Mouse (Mus musculus) stomach, embryonic 14.5 days (tissue): ENCODE measurements around the gene Atxn7l1. TPM values are rescaled to one million over a fixed set of nuclear protein-coding genes. Genes with fewer than 3 reads are reported as not detected.

Source experiments
- ATAC-seq: fragments of 200-750 bp; cut with Nextera tagmentation; 2 replicates; pipeline ENCODE4 v1.8.0; 2017; ENCODE audit warnings: low read depth, moderate TSS enrichment; ENCODE audit not compliant: insufficient number of reproducible peaks, insufficient read depth, low FRiP score
- H3K27ac ChIP-seq: fragments of 300-500 bp; sonication (generic); 2 replicates; pipeline ENCODE4 v1.5.1; 2014; ENCODE audit warnings: mild to moderate bottlenecking, low read length, moderate library complexity, mixed read lengths
- H3K27me3 ChIP-seq: fragments of 300-500 bp; sonication (generic); 2 replicates; pipeline ENCODE4 v1.6.1; 2014; ENCODE audit warnings: low read length, control low read depth, mixed read lengths; ENCODE audit not compliant: control insufficient read depth, insufficient read depth
- H3K36me3 ChIP-seq: fragments of 300-500 bp; sonication (generic); 2 replicates; pipeline ENCODE4 v1.6.1; 2014; ENCODE audit warnings: mild to moderate bottlenecking, control low read depth, low read length, moderate library complexity, mixed read lengths; ENCODE audit not compliant: control insufficient read depth, insufficient read depth
- H3K4me1 ChIP-seq: fragments of 300-500 bp; sonication (generic); 2 replicates; pipeline ENCODE4 v1.6.1; 2014; ENCODE audit warnings: low read length, control low read depth, mixed read lengths; ENCODE audit not compliant: control insufficient read depth, insufficient read depth
- H3K4me2 ChIP-seq: fragments of 300-500 bp; sonication (generic); replicated peaks from 2 replicates; pipeline ENCODE4 v1.6.1; 2014; ENCODE audit warnings: low read depth, low read length, control low read depth
- H3K4me3 ChIP-seq: fragments of 300-500 bp; sonication (generic); 2 replicates; pipeline ENCODE4 v1.5.1; 2014; ENCODE audit warnings: low read depth, low read length, control low read depth
- H3K9ac ChIP-seq: fragments of 300-500 bp; sonication (generic); replicated peaks from 2 replicates; pipeline ENCODE4 v1.6.1; 2014; ENCODE audit warnings: low read depth, mild to moderate bottlenecking, control low read depth, low read length, moderate library complexity, mixed read lengths
- H3K9me3 ChIP-seq: fragments of 300-500 bp; sonication (generic); 2 replicates; pipeline ENCODE4 v1.6.1; 2016; ENCODE audit warnings: low read depth, low read length, control low read depth; ENCODE audit not compliant: control insufficient read depth
- WGBS: fragments of 180-500 bp; shearing (Covaris S2); extraction: QIAGEN DNeasy Blood & Tissue Kit; methylation state at CpG from one replicate; pipeline ENCODE4 v1.1.7; 2014; 5-methylcytosine and 5-hydroxymethylcytosine counted together
- polyA plus RNA-seq: library from polyadenylated mRNA; unstranded; fragments of >200 nt; fragmentation: Nextera tagmentation; extraction: Ambion mirVana; gene quantifications from 2 replicates; pipeline ENCODE4 v1.2.1, GENCODE M21; 2014

Gene Atxn7l1
- polyA plus RNA-seq, 1 experiment from 2014 or later, result 21.5 TPM

DNA sequence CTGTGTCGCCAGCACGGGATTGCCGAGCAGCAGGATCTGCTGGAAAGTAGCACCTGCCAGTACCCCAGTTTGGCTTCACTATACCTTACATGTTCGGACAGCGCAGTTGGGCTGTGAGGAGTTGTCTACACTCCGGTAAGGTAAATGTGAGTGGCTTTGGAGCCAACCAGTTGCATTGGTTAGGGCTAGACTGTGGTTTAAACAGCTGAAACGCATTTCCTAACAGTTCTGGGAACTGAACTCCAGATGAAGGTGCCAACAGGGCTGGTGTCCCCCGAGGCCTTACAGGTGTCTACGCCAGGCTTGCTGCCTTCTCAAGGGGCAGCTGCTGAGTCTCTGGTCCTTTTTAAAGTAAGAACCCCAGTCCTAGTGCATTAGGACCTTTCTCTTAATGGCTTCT is 157.6 kb downstream of the Atxn7l1 start:
- no peak overlapping the region for H3K27ac ChIP-seq
- H3K4me1 ChIP-seq, result 0 out of 2 replicates have a peak, but pooled peaks cover 10% of the 10 kb centered on the region
- no peaks in the 10 kb centered on the region for H3K27me3 ChIP-seq
- no peak for ATAC-seq
- H3K4me2 ChIP-seq, result no peak overlapping the region
- H3K9me3 ChIP-seq, result no peaks in the 10 kb centered on the region
- H3K36me3 ChIP-seq, result no peaks in the 10 kb centered on the region
- no peak overlapping the region for H3K4me3 ChIP-seq
- WGBS, result 93% methylated on average over 9 of the region's 9 CpGs
- H3K9ac ChIP-seq, result no peak overlapping the region

DNA sequence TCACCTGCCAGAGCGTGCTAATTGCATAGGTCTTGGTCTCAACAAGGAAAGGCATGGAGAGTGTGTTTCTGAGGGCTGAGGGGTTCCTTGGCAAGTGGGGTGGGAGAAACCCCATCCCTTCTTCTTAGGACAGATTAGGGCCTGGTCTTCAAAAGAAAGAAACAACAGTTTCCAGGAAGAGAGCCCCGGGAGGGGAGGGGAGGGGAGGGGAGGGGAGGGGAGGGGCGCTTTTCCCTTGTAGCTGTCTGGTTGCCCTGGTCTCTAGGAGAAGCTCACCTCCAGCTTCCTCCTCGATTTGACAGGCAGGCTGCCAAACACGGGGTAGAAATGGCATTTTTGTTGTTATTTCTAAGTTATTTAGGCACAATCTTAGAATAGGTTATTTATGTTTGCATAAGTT is 159.0 kb downstream of the Atxn7l1 start:
- H3K9ac ChIP-seq, result no peak overlapping the region
- no peaks in the 10 kb centered on the region for H3K9me3 ChIP-seq
- 64% methylated on average over 3 of the region's 5 CpGs for WGBS
- no peak for ATAC-seq
- H3K36me3 ChIP-seq, result no peaks in the 10 kb centered on the region
- no peak overlapping the region for H3K4me3 ChIP-seq
- H3K4me2 ChIP-seq, result no peak overlapping the region
- H3K27ac ChIP-seq, result no peak overlapping the region
- H3K27me3 ChIP-seq, result no peaks in the 10 kb centered on the region
- H3K4me1 ChIP-seq, result 0 out of 2 replicates have a peak, but pooled peaks cover 10% of the 10 kb centered on the region

DNA sequence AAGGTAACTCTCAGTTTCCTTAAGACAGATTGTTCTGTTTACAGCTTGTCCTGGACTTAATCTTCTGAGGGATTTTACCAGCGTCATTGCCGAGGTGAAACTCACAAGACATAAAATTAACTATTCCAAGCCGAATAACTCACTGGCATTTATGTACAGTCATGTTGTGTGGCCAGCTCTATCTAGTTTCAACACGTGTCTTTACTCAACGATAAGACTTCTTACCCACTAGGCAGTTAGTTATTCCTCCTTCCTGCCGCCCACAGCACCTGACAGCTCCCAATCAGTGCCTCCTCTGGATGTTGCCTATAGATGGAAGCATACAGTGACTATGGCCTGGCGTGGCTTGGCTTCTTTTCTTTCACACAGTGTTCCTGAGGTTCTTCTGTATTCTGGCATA is 161.2 kb downstream of the Atxn7l1 start:
- Histone ChIP-seq H3K27me3 (no peaks in the 10 kb centered on the region), H3K36me3 (no peaks in the 10 kb centered on the region), H3K27ac (no peak overlapping the region), H3K4me3 (no peak overlapping the region), H3K4me1 (0 out of 2 replicates have a peak, but pooled peaks cover 3% of the 10 kb centered on the region), H3K9ac (no peak overlapping the region), H3K9me3 (no peaks in the 10 kb centered on the region), H3K4me2 (no peak overlapping the region)
- WGBS, result 75% methylated on average over 7 of the region's 7 CpGs
- no peak for ATAC-seq

DNA sequence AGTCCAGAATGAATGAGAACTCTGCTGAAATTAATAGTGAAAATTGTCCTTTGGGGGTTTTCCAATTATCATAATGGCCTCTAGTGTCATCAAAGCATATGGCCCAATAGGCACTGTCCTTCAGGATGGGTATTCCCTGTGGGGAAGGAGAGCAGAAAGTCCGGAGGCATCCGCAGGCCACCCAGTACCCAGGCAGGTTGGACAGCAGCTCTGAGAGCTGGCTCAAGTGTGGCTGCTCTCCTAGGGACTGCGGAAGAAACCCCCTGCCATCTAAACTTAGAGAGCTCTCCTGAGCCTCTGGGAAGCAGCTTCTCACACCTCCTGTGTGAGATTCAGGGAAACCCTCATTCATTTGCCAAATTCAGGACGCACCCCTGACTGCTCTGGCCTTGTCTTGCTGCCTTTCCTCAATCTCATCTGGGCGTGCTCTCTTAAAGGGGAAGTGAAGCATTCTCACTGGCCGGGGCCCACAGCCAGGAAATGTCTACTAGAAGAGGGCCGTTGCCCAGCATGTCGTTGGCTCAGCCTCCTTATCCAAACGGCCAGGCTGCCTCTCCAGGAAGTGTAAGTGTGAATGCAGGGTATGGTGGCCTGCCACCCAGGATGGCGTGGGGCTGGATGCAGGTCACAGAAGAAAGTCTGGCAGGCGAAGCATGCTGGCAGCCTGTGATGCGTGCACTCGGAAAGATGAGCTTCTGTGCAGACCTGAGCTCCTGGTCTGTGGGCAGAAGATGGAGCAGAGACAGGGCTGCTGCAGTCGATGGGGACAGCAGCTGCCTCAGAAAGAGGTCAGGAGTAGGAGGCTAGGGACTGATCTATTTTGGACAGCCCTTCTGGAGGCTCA is 166.6 kb downstream of the Atxn7l1 start:
- WGBS, result 25% methylated on average over 14 of the region's 14 CpGs
- peak overlapping the region; percentile 22 for H3K4me2 ChIP-seq
- no peaks in the 10 kb centered on the region for H3K9me3 ChIP-seq
- no peak overlapping the region for H3K9ac ChIP-seq
- ATAC-seq, result peak; percentile 10; the same call in 1 of the 2 replicates
- no peak overlapping the region for H3K27ac ChIP-seq
- H3K27me3 ChIP-seq, result no peaks in the 10 kb centered on the region
- no peaks in the 10 kb centered on the region for H3K4me1 ChIP-seq
- H3K36me3 ChIP-seq, result no peaks in the 10 kb centered on the region
- no peak overlapping the region for H3K4me3 ChIP-seq

DNA sequence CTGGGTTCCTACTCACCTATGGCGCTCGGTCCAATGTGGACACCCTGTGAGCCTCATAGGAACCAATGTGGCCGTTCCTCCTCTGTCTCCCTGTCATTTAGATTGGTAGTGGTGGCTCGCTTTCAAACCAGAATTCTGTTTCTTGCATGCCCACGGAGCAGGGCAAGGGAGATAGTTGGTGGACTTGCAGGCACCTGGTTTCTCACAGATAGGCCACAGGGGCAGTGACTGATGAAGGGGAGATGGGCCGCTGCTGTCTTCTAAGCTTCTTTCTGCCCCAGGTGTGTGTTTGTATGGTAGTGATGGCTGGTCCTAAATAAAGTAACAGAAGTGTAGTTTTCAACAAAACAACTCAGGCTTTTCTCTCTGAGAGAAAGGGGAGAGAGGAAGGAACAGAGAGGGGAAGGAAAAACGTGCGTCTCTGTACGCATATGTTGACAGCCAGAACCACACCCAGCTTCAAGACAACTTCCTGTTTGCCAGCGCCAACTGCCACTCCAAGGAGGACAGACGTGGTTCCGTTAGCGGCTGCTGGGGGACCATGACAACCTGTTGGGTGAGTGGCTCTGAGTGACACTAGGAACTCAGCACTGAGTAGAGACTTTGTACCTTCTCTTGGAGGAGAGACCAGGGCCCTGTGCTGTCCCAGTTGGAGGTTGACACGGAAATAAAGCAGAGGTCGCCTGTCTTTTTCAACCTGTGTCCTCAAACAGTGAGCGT is 167.6 kb downstream of the Atxn7l1 start:
- no peaks in the 10 kb centered on the region for H3K36me3 ChIP-seq
- no peak overlapping the region for H3K27ac ChIP-seq
- no peak for ATAC-seq
- WGBS, result 81% methylated on average over 16 of the region's 16 CpGs
- H3K9ac ChIP-seq, result no peak overlapping the region
- H3K4me3 ChIP-seq, result no peak overlapping the region
- no peaks in the 10 kb centered on the region for H3K4me1 ChIP-seq
- H3K4me2 ChIP-seq, result no peak overlapping the region; the same call in 1 of the 2 replicates
- H3K27me3 ChIP-seq, result no peaks in the 10 kb centered on the region
- no peaks in the 10 kb centered on the region for H3K9me3 ChIP-seq

DNA sequence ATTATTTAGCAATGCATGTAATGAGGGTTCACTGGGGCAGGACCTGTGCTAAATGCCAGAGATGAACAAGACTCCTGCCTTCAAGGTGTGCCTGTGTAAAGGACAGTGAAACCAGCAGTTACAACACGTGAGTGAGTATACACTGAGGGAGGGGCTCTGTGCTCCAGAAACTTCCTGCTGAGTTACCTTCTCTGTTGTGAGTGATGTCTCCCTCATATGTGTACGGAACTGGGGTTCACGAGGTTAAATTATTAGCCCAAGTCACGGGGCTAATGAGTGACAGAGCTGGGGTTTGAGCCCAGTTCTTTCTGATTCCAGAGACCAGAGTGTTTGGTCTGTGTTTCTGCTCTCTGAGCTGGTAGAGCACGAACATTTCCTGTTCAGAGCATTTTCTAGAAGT is 168.3 kb downstream of the Atxn7l1 start:
- Histone ChIP-seq H3K4me2 (no peak overlapping the region), H3K27ac (no peak overlapping the region), H3K4me1 (no peaks in the 10 kb centered on the region), H3K9me3 (no peaks in the 10 kb centered on the region), H3K27me3 (no peaks in the 10 kb centered on the region), H3K4me3 (no peak overlapping the region), H3K9ac (no peak overlapping the region), H3K36me3 (no peaks in the 10 kb centered on the region)
- 54% methylated on average over 5 of the region's 5 CpGs for WGBS
- ATAC-seq, result no peak

DNA sequence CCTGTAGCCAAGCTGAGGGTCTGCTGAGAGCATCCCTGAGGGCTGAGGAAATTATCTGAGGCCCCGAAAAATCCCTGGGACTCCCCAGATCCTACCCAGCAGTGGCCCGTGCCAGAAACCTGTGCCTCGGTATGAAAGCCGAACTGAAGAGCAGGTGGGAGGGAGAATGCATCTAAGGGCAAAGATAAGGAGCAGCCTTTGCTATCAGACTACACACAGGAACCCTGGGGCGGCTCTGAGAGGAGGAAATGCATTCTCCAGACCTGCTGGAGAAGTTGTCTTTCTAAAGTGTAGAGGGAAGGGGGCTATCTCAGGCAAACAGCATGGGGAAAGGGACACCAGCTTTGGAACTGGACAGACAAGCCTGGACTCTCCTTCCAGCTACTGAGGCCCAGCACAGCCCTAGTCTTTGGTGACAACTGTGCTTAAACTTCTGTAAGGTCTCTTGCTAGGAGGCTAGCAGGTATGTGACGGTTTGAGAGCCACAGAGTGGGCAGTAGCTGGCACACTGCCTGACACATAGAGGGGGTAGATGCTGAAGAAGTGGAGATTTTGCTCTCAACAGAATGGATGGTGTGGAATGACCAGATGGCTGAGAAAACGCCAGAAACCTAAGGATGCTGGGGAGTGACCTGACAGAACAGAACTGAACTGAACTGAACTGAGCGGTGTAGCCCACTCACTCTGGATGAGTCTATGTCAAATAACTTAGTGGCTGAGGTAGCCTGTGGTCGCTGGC is 170.5 kb downstream of the Atxn7l1 start:
- Histone ChIP-seq H3K36me3 (no peaks in the 10 kb centered on the region), H3K27me3 (no peaks in the 10 kb centered on the region), H3K9me3 (no peaks in the 10 kb centered on the region), H3K27ac (no peak overlapping the region), H3K4me1 (no peaks in the 10 kb centered on the region), H3K9ac (no peak overlapping the region), H3K4me3 (no peak overlapping the region), H3K4me2 (no peak overlapping the region)
- no peak for ATAC-seq
- 77% methylated on average over 9 of the region's 9 CpGs for WGBS

DNA sequence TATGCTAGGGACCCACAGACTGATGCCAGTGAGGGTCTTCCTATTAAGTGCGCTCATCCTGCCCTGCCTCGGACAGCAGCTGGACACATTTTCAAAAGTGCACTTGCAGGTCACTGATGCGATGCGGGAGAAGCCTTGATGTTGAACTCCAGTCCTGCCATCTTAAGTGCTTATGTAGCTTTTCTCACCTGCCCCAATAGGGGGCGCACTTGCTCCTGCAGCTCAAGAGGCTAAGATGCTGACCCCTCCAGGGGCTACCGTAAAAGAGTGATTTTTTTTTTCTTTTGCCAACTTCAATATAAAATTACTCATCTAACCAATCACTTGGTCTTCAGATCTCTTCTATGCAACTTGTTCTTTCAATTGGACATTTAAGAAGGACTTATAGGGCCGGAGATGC is 175.1 kb downstream of the Atxn7l1 start:
- H3K9me3 ChIP-seq, result no peaks in the 10 kb centered on the region
- WGBS, result 74% methylated on average over 7 of the region's 7 CpGs
- no peak overlapping the region for H3K4me3 ChIP-seq
- no peaks in the 10 kb centered on the region for H3K27me3 ChIP-seq
- no peaks in the 10 kb centered on the region for H3K36me3 ChIP-seq
- H3K9ac ChIP-seq, result no peak overlapping the region
- H3K4me1 ChIP-seq, result no peaks in the 10 kb centered on the region
- H3K27ac ChIP-seq, result no peak overlapping the region
- ATAC-seq, result no peak
- H3K4me2 ChIP-seq, result no peak overlapping the region
